Mouse (Mus musculus): ENCODE data around the gene Higd2a. TPM values are rescaled to one million over a fixed set of nuclear protein-coding genes. Genes with fewer than 3 reads are reported as not detected.
"Not testable (repeated sequence)": the region's sequence is repeated elsewhere in the genome, so short reads cannot be mapped to it uniquely, and the experiment has no call there.

Higd2a gene
- polyA plus RNA-seq, 1 experiment from 2014 or later, result 127 TPM

GRCm38 (mm10) chr13:54608666-54609065, 18.7 kb downstream of the Higd2a start:
- ATAC-seq, result no peak
- Histone ChIP-seq H3K27ac (peak overlapping the region; percentile 81), H3K4me2 (peak overlapping the region; percentile 95), H3K36me3 (peaks cover 33% of the 10 kb centered on the region), H3K9me3 (replicated peaks) (no peaks in the 10 kb centered on the region), H3K9ac (peak overlapping the region; percentile 90), H3K4me1 (peaks cover 50% of the 10 kb centered on the region), H3K27me3 (replicated peaks) (no peaks in the 10 kb centered on the region), H3K4me3 (peak overlapping the region; percentile 83)
- WGBS (ENCODE audit: insufficient replicate concordance), result 57% methylated on average over 8 of the region's 8 CpGs

GRCm38 (mm10) chr13:54609301-54609700, 19.3 kb downstream of the Higd2a start:
- Histone ChIP-seq H3K36me3 (peaks cover 27% of the 10 kb centered on the region), H3K27me3 (replicated peaks) (no peaks in the 10 kb centered on the region), H3K4me3 (peak overlapping the region; percentile 83), H3K27ac (peak overlapping the region; percentile 81; the same call in 1 of the 2 replicates), H3K4me2 (peak overlapping the region; percentile 95), H3K9me3 (replicated peaks) (no peaks in the 10 kb centered on the region), H3K9ac (peak overlapping the region; percentile 90), H3K4me1 (peaks cover 50% of the 10 kb centered on the region)
- WGBS (ENCODE audit: insufficient replicate concordance), result 26% methylated on average over 1 of the region's 1 CpGs
- no peak for ATAC-seq

GRCm38 (mm10) chr13:54610613-54610971, 20.6 kb downstream of the Higd2a start:
- Histone ChIP-seq H3K4me1 (peaks cover 50% of the 10 kb centered on the region), H3K9ac (peak overlapping the region; percentile 90)

GRCm38 (mm10) chr13:54610972-54611754, 21.2 kb downstream of the Higd2a start, which contains the start of gene Cltb:
Cltb (minus strand) TSS chr13:54611344.
- peak within 1 kb of the TSS; percentile 83 for H3K27ac ChIP-seq
- H3K36me3 ChIP-seq, result peaks cover 8% of the 10 kb centered on the region
- H3K27me3 ChIP-seq (replicated peaks), result no peaks in the 10 kb centered on the region
- peak within 1 kb of the TSS; percentile 83 for H3K4me3 ChIP-seq
- peak within 1 kb of the TSS; percentile 90 for H3K9ac ChIP-seq
- under 1% methylated on average over 66 of the region's 66 CpGs for WGBS (ENCODE audit: insufficient replicate concordance)
- ATAC-seq, result peak; percentile 73
- peaks cover 50% of the 10 kb centered on the region for H3K4me1 ChIP-seq
- no peaks in the 10 kb centered on the region for H3K9me3 ChIP-seq (replicated peaks)
- H3K4me2 ChIP-seq, result peak within 1 kb of the TSS; percentile 95

More at GRCm38 (mm10) chr13:54610613-54610971, 20.6 kb downstream of the Higd2a start:
- no peak; the same call in 1 of the 2 replicates for ATAC-seq
- H3K9me3 ChIP-seq (replicated peaks), result no peaks in the 10 kb centered on the region
- H3K4me3 ChIP-seq, result peak overlapping the region; percentile 83
- no peaks in the 10 kb centered on the region for H3K27me3 ChIP-seq (replicated peaks)
- 15% methylated on average over 13 of the region's 13 CpGs for WGBS (ENCODE audit: insufficient replicate concordance)
- H3K36me3 ChIP-seq, result peaks cover 14% of the 10 kb centered on the region
- peak overlapping the region; percentile 83 for H3K27ac ChIP-seq
- peak overlapping the region; percentile 95 for H3K4me2 ChIP-seq

GRCm38 (mm10) chr13:54613141-54613540, 23.1 kb downstream of the Higd2a start:
- not testable (repeated sequence) for H3K4me3 ChIP-seq; H3K36me3 ChIP-seq; H3K27ac ChIP-seq; H3K9me3 ChIP-seq (replicated peaks); H3K4me2 ChIP-seq; H3K9ac ChIP-seq; H3K27me3 ChIP-seq (replicated peaks); ATAC-seq
- peaks cover 34% of the 10 kb centered on the region for H3K4me1 ChIP-seq
- WGBS (ENCODE audit: insufficient replicate concordance), result 79% methylated on average over 8 of the region's 8 CpGs

- no peak overlapping the region for H3K9ac ChIP-seq
- no peaks in the 10 kb centered on the region for H3K9me3 ChIP-seq (replicated peaks)
- H3K4me2 ChIP-seq, result no peak overlapping the region
- WGBS (ENCODE audit: insufficient replicate concordance), result 74% methylated on average over 8 of the region's 8 CpGs
- ATAC-seq, result no peak
- H3K4me1 ChIP-seq, result peaks cover 12% of the 10 kb centered on the region
- H3K4me3 ChIP-seq, result no peak overlapping the region
- no peak overlapping the region for H3K27ac ChIP-seq
- no peaks in the 10 kb centered on the region for H3K36me3 ChIP-seq
- H3K27me3 ChIP-seq (replicated peaks), result peaks cover 10% of the 10 kb centered on the region
Measured at GRCm38 (mm10) chr13:54616307-54616706, 26.3 kb downstream of the Higd2a start.

GRCm38 (mm10) chr13:54616998-54617397, 27.0 kb downstream of the Higd2a start:
- no peak overlapping the region for H3K4me2 ChIP-seq
- no peak overlapping the region for H3K27ac ChIP-seq
- H3K36me3 ChIP-seq, result no peaks in the 10 kb centered on the region
- H3K4me1 ChIP-seq, result peaks cover 8% of the 10 kb centered on the region
- no peak overlapping the region for H3K4me3 ChIP-seq
- H3K9ac ChIP-seq, result no peak overlapping the region
- no peak for ATAC-seq
- no peaks in the 10 kb centered on the region for H3K9me3 ChIP-seq (replicated peaks)
- H3K27me3 ChIP-seq (replicated peaks), result peaks cover 10% of the 10 kb centered on the region
- 61% methylated on average over 6 of the region's 6 CpGs for WGBS (ENCODE audit: insufficient replicate concordance)

- H3K4me3 ChIP-seq, result peak within 1 kb of the TSS; percentile 97
- WGBS (ENCODE audit: insufficient replicate concordance), result 8% methylated on average over 44 of the region's 44 CpGs
- ATAC-seq, result peak; percentile 98
- peak within 1 kb of the TSS; percentile 82 for H3K27ac ChIP-seq
- peak within 1 kb of the TSS; percentile 93 for H3K4me2 ChIP-seq
- peaks cover 33% of the 10 kb centered on the region for H3K4me1 ChIP-seq
- H3K9me3 ChIP-seq (replicated peaks), result no peaks in the 10 kb centered on the region
- H3K27me3 ChIP-seq (replicated peaks), result peaks cover 10% of the 10 kb centered on the region
- peak within 1 kb of the TSS; percentile 94 for H3K9ac ChIP-seq
- H3K36me3 ChIP-seq, result 0 out of 2 replicates have a peak, but pooled peaks cover 7% of the 10 kb centered on the region
Measured at GRCm38 (mm10) chr13:54621155-54621932, 31.3 kb downstream of the Higd2a start, which contains the start of gene Faf2. Faf2 (plus strand) TSS chr13:54621784.

- Histone ChIP-seq H3K9me3 (replicated peaks) (no peaks in the 10 kb centered on the region), H3K36me3 (0 out of 2 replicates have a peak, but pooled peaks cover 7% of the 10 kb centered on the region), H3K27ac (peak overlapping the region; percentile 82), H3K9ac (peak overlapping the region; percentile 94), H3K4me1 (peaks cover 33% of the 10 kb centered on the region), H3K4me2 (peak overlapping the region; percentile 93), H3K4me3 (peak overlapping the region; percentile 97), H3K27me3 (replicated peaks) (peaks cover 10% of the 10 kb centered on the region)
- WGBS (ENCODE audit: insufficient replicate concordance), result 1% methylated on average over 27 of the region's 27 CpGs
- peak; percentile 60 for ATAC-seq
Measured at GRCm38 (mm10) chr13:54621960-54622521, 32.0 kb downstream of the Higd2a start.

- Histone ChIP-seq H3K27ac (peak overlapping the region; percentile 30; the same call in 1 of the 2 replicates), H3K4me1 (peaks cover 20% of the 10 kb centered on the region; the same call in 1 of the 2 replicates), H3K4me3 (no peak overlapping the region), H3K36me3 (peaks cover 27% of the 10 kb centered on the region), H3K9ac (no peak overlapping the region), H3K4me2 (no peak overlapping the region), H3K9me3 (replicated peaks) (no peaks in the 10 kb centered on the region), H3K27me3 (replicated peaks) (no peaks in the 10 kb centered on the region)
- WGBS (ENCODE audit: insufficient replicate concordance), result 71% methylated on average over 4 of the region's 4 CpGs
- ATAC-seq, result no peak
Measured at GRCm38 (mm10) chr13:54629128-54629527, 39.1 kb downstream of the Higd2a start.

GRCm38 (mm10) chr13:54632731-54633277, 42.8 kb downstream of the Higd2a start:
- H3K36me3 ChIP-seq, result peaks cover 48% of the 10 kb centered on the region
- 67% methylated on average over 3 of the region's 3 CpGs for WGBS (ENCODE audit: insufficient replicate concordance)
- H3K9ac ChIP-seq, result no peak overlapping the region
- H3K9me3 ChIP-seq (replicated peaks), result no peaks in the 10 kb centered on the region
- H3K27me3 ChIP-seq (replicated peaks), result no peaks in the 10 kb centered on the region
- no peak for ATAC-seq
- H3K4me1 ChIP-seq, result peaks cover 14% of the 10 kb centered on the region; the same call in 1 of the 2 replicates
- H3K4me2 ChIP-seq, result no peak overlapping the region
- H3K4me3 ChIP-seq, result no peak overlapping the region
- H3K27ac ChIP-seq, result 0 out of 2 replicates have a peak overlapping the region, but pooled peaks have one; percentile 11

All from liver, embryonic 12.5 days (tissue).